Mouse (Mus musculus) ES-Bruce4 (cell line): ENCODE results near the gene Dnaja3. TPM values are rescaled to one million over a fixed set of nuclear protein-coding genes. Genes with fewer than 3 reads are reported as not detected.
A peak's percentile ranks its signal among the peaks of the same experiment; 100 is the strongest.

Source experiments
- H3K27ac ChIP-seq: 2 replicates; pipeline ENCODE4 v1.5.1; 2012; ENCODE audit warnings: low read length, inconsistent platforms; ENCODE audit not compliant: insufficient read depth
- H3K27me3 ChIP-seq: 2 replicates; pipeline ENCODE4 v1.6.1; 2012; ENCODE audit warnings: mild to moderate bottlenecking, low read length, inconsistent platforms; ENCODE audit not compliant: control insufficient read depth, poor library complexity, insufficient read depth, severe bottlenecking
- H3K36me3 ChIP-seq: 2 replicates; pipeline ENCODE4 v1.6.1; 2012; ENCODE audit warnings: inconsistent platforms, mild to moderate bottlenecking, low read length, moderate library complexity; ENCODE audit not compliant: control insufficient read depth, poor library complexity, insufficient read depth, severe bottlenecking
- H3K4me1 ChIP-seq: one replicate; pipeline ENCODE4 v1.8.1; 2011; ENCODE audit warnings: low read length; ENCODE audit not compliant: control insufficient read depth, insufficient read depth
- H3K4me3 ChIP-seq: 2 replicates; pipeline ENCODE4 v1.5.1; 2011; ENCODE audit warnings: low read depth, mild to moderate bottlenecking, low read length
- H3K9ac ChIP-seq: 2 replicates; pipeline ENCODE4 v1.6.1; 2012; ENCODE audit warnings: low read depth, mild to moderate bottlenecking, inconsistent platforms; ENCODE audit not compliant: poor library complexity, severe bottlenecking
- H3K9me3 ChIP-seq: replicated peaks from 2 replicates; pipeline ENCODE4 v1.6.1; 2012; ENCODE audit warnings: mild to moderate bottlenecking, low read length, inconsistent platforms; ENCODE audit not compliant: control insufficient read depth, poor library complexity, insufficient read depth, severe bottlenecking
- CTCF ChIP-seq: IDR thresholded peaks from one replicate; pipeline ENCODE4 v1.8.1; 2011; ENCODE audit warnings: low read depth, low read length
- EP300 ChIP-seq: IDR thresholded peaks from 2 replicates; pipeline ENCODE4 v1.6.1; 2011; ENCODE audit warnings: low read depth, low read length; ENCODE audit not compliant: insufficient read depth
- POLR2A ChIP-seq: IDR thresholded peaks from one replicate; pipeline ENCODE4 v1.8.1; 2011; ENCODE audit warnings: low read length; ENCODE audit not compliant: insufficient read depth
- polyA plus RNA-seq: library from polyadenylated mRNA; stranded (reverse); fragments of >200 nt; gene quantifications from 2 replicates; pipeline ENCODE4 v1.2.4, GENCODE M21; 2011; ENCODE audit warnings: low read depth; ENCODE audit not compliant: missing spikeins, insufficient read depth, insufficient read length

The Dnaja3 gene
- polyA plus RNA-seq, 1 experiment = 55.9 TPM

- no peaks in the 10 kb centered on the region for H3K9me3 ChIP-seq
- H3K4me3 ChIP-seq = peak overlapping the region; percentile 83
- TF ChIP-seq CTCF = no peak
- no peak for TF ChIP-seq POLR2A
- no peak for TF ChIP-seq EP300
- H3K4me1 ChIP-seq = peaks cover 15% of the 10 kb centered on the region
- H3K27ac ChIP-seq = no peak overlapping the region
- peak overlapping the region; percentile 96 for H3K9ac ChIP-seq
- no peaks in the 10 kb centered on the region for H3K36me3 ChIP-seq
- no peaks in the 10 kb centered on the region for H3K27me3 ChIP-seq
These were observed 44.2 kb upstream of the Dnaja3 start for GRCm38 (mm10) chr16:4595527-4595963.

GRCm38 (mm10) chr16:4596141-4596728, 43.6 kb upstream of the Dnaja3 start:
- 0 out of 2 replicates have a peak overlapping the region, but pooled peaks have one; percentile 96 for H3K9ac ChIP-seq
- H3K36me3 ChIP-seq = no peaks in the 10 kb centered on the region
- TF ChIP-seq CTCF (no peak), EP300 (0 out of 2 replicates have a peak, but pooled peaks have one; percentile 10)
- peak overlapping the region; percentile 18; the same call in 1 of the 2 replicates for H3K4me3 ChIP-seq
- peaks cover 20% of the 10 kb centered on the region for H3K4me1 ChIP-seq
- H3K9me3 ChIP-seq = no peaks in the 10 kb centered on the region
- no peaks in the 10 kb centered on the region for H3K27me3 ChIP-seq
- no peak overlapping the region for H3K27ac ChIP-seq

GRCm38 (mm10) chr16:4596836-4597235, 43.0 kb upstream of the Dnaja3 start:
- H3K36me3 ChIP-seq = no peaks in the 10 kb centered on the region
- H3K9me3 ChIP-seq = no peaks in the 10 kb centered on the region
- H3K27me3 ChIP-seq = no peaks in the 10 kb centered on the region
- H3K4me1 ChIP-seq = peaks cover 20% of the 10 kb centered on the region
- no peak overlapping the region for H3K4me3 ChIP-seq
- H3K9ac ChIP-seq = no peak overlapping the region
- no peak overlapping the region for H3K27ac ChIP-seq
- no peak for TF ChIP-seq EP300
- no peak for TF ChIP-seq POLR2A
- TF ChIP-seq CTCF = no peak

GRCm38 (mm10) chr16:4597296-4597695, 42.5 kb upstream of the Dnaja3 start:
- TF ChIP-seq EP300 (no peak), POLR2A (no peak), CTCF (no peak)
- Histone ChIP-seq H3K27ac (no peak overlapping the region), H3K27me3 (no peaks in the 10 kb centered on the region), H3K4me3 (no peak overlapping the region), H3K9ac (no peak overlapping the region), H3K9me3 (no peaks in the 10 kb centered on the region), H3K36me3 (no peaks in the 10 kb centered on the region), H3K4me1 (peaks cover 23% of the 10 kb centered on the region)

GRCm38 (mm10) chr16:4598041-4598440, 41.7 kb upstream of the Dnaja3 start:
- Histone ChIP-seq H3K27me3 (no peaks in the 10 kb centered on the region), H3K9me3 (no peaks in the 10 kb centered on the region), H3K27ac (no peak overlapping the region), H3K4me3 (no peak overlapping the region), H3K4me1 (peaks cover 30% of the 10 kb centered on the region), H3K9ac (peak overlapping the region; percentile 9; the same call in 1 of the 2 replicates), H3K36me3 (no peaks in the 10 kb centered on the region)
- no peak for TF ChIP-seq EP300
- TF ChIP-seq CTCF = no peak
- no peak for TF ChIP-seq POLR2A

GRCm38 (mm10) chr16:4598891-4599543, 40.8 kb upstream of the Dnaja3 start:
- no peaks in the 10 kb centered on the region for H3K9me3 ChIP-seq
- no peak overlapping the region for H3K9ac ChIP-seq
- no peaks in the 10 kb centered on the region for H3K36me3 ChIP-seq
- H3K4me1 ChIP-seq = peaks cover 35% of the 10 kb centered on the region
- H3K4me3 ChIP-seq = no peak overlapping the region
- H3K27me3 ChIP-seq = no peaks in the 10 kb centered on the region
- no peak for TF ChIP-seq EP300
- TF ChIP-seq POLR2A = no peak
- no peak for TF ChIP-seq CTCF
- H3K27ac ChIP-seq = no peak overlapping the region
